ENCODE assay signal across 15 mouse cellular contexts in genomic region chr7:77812052-77812903, GRCm38 (mm10).
DNase-seq lines count a peak whose midpoint lies in the region; ATAC-seq and TF ChIP-seq lines count a peak whose summit lies in the region.
"Had no signal": no experiment of that assay in that cellular context is flagged by ENCODE, and none has a peak within 500 bp of the region (broad histone marks: within the 10 kb centered on the region; RNA-seq: fewer than 3 reads in every experiment).

No protein-coding gene starts in this region.

- TF ChIP-seq EP300 in stomach, postnatal 0 days (optimal IDR thresholded peaks at IDR 0.05): no peak

- ATAC-seq in hindbrain, embryonic 12.5 days (ENCODE audit: low FRiP score): peak; percentile 87
- ATAC-seq in hindbrain, embryonic 14.5 days (ENCODE audit: low FRiP score): no peak; the same call in 1 of the 2 replicates
- peak; percentile 75; the same call in 1 of the 2 replicates for ATAC-seq in forebrain, postnatal 0 days
- ATAC-seq in stomach, postnatal 0 days (ENCODE audit: low FRiP score, low TSS enrichment): no peak
- ATAC-seq in activated CD4-positive, CD25-positive, alpha-beta regulatory T cell, adult 4 months: no peak
- ATAC-seq: intestine, postnatal 0 days had no signal

- no peak overlapping the region for H3K4me2 ChIP-seq in hindbrain, embryonic 12.5 days (replicated peaks)
- no peak overlapping the region for H3K4me2 ChIP-seq in hindbrain, embryonic 14.5 days (replicated peaks)
- no peak overlapping the region for H3K4me2 ChIP-seq in forebrain, postnatal 0 days (ENCODE audit: low read depth)
- H3K4me2 ChIP-seq in stomach, postnatal 0 days (replicated peaks; ENCODE audit: low read depth): no peak overlapping the region
- H3K4me2 ChIP-seq: embryonic facial prominence, embryonic 13.5 days had no signal

- no peak overlapping the region for H3K9ac ChIP-seq in hindbrain, embryonic 12.5 days
- H3K9ac ChIP-seq in hindbrain, embryonic 14.5 days: no peak overlapping the region
- no peak overlapping the region for H3K9ac ChIP-seq in forebrain, postnatal 0 days
- no peak overlapping the region for H3K9ac ChIP-seq in stomach, postnatal 0 days (ENCODE audit: low read length)
- H3K9ac ChIP-seq: embryonic facial prominence, embryonic 13.5 days had no signal

- no peak for TF ChIP-seq CTCF in forebrain, postnatal 0 days (IDR thresholded peaks at IDR 0.05; ENCODE audit: low read depth)
- no peak for TF ChIP-seq CTCF in stomach, postnatal 0 days (IDR thresholded peaks at IDR 0.05; ENCODE audit: low read depth)

- peaks cover 8% of the 10 kb centered on the region for H3K4me1 ChIP-seq in hindbrain, embryonic 12.5 days
- H3K4me1 ChIP-seq in hindbrain, embryonic 14.5 days (replicated peaks; ENCODE audit: control insufficient read depth, insufficient read depth, low read length): no peaks in the 10 kb centered on the region
- H3K4me1 ChIP-seq in forebrain, postnatal 0 days (ENCODE audit: insufficient read depth): no peaks in the 10 kb centered on the region
- no peaks in the 10 kb centered on the region for H3K4me1 ChIP-seq in stomach, postnatal 0 days (replicated peaks; ENCODE audit: control insufficient read depth, insufficient read depth)
- H3K4me1 ChIP-seq: embryonic facial prominence, embryonic 13.5 days had no signal

- no peaks in the 10 kb centered on the region for H3K27me3 ChIP-seq in hindbrain, embryonic 12.5 days
- H3K27me3 ChIP-seq in hindbrain, embryonic 14.5 days (ENCODE audit: control insufficient read depth, insufficient read depth, low read length): no peaks in the 10 kb centered on the region
- H3K27me3 ChIP-seq in forebrain, postnatal 0 days (ENCODE audit: insufficient read depth, low read length): no peaks in the 10 kb centered on the region
- H3K27me3 ChIP-seq in stomach, postnatal 0 days (ENCODE audit: control insufficient read depth, insufficient read depth, low read length): no peaks in the 10 kb centered on the region
- H3K27me3 ChIP-seq: embryonic facial prominence, embryonic 13.5 days had no signal

- H3K4me3 ChIP-seq in hindbrain, embryonic 12.5 days: no peak overlapping the region
- no peak overlapping the region for H3K4me3 ChIP-seq in hindbrain, embryonic 14.5 days (replicated peaks; ENCODE audit: low read length)
- no peak overlapping the region for H3K4me3 ChIP-seq in forebrain, postnatal 0 days (ENCODE audit: low read depth, low read length)
- H3K4me3 ChIP-seq in stomach, postnatal 0 days (ENCODE audit: low read depth, low read length): no peak overlapping the region
- H3K4me3 ChIP-seq: embryonic facial prominence, embryonic 13.5 days; heart, adult 2 months had no signal

- WGBS in hindbrain, embryonic 12.5 days: 11% methylated on average over 2 of the region's 2 CpGs
- 7% methylated on average over 2 of the region's 2 CpGs for WGBS in hindbrain, embryonic 14.5 days
- 1% methylated on average over 2 of the region's 2 CpGs for WGBS in forebrain, postnatal 0 days
- 9% methylated on average over 2 of the region's 2 CpGs for WGBS in stomach, postnatal 0 days

- H3K36me3 ChIP-seq in hindbrain, embryonic 12.5 days: no peaks in the 10 kb centered on the region
- H3K36me3 ChIP-seq in hindbrain, embryonic 14.5 days (replicated peaks; ENCODE audit: control insufficient read depth, insufficient read depth): no peaks in the 10 kb centered on the region
- H3K36me3 ChIP-seq in forebrain, postnatal 0 days (ENCODE audit: insufficient read depth): no peaks in the 10 kb centered on the region
- H3K36me3 ChIP-seq in stomach, postnatal 0 days (ENCODE audit: control insufficient read depth, insufficient read depth, low read length): no peaks in the 10 kb centered on the region
- H3K36me3 ChIP-seq: embryonic facial prominence, embryonic 13.5 days had no signal

- H3K9me3 ChIP-seq in hindbrain, embryonic 12.5 days (replicated peaks): no peaks in the 10 kb centered on the region
- no peaks in the 10 kb centered on the region for H3K9me3 ChIP-seq in hindbrain, embryonic 14.5 days (ENCODE audit: control insufficient read depth, low read length)
- no peaks in the 10 kb centered on the region for H3K9me3 ChIP-seq in forebrain, postnatal 0 days (ENCODE audit: low read length)
- no peaks in the 10 kb centered on the region for H3K9me3 ChIP-seq in stomach, postnatal 0 days (ENCODE audit: control insufficient read depth, low read length)
- H3K9me3 ChIP-seq: embryonic facial prominence, embryonic 13.5 days had no signal

- DNase-seq in hindbrain, embryonic 14.5 days (ENCODE audit: low spot score): no peak
- peak; percentile 78 for DNase-seq in ES-CJ7 (ENCODE audit: low read depth, low spot score)
- DNase-seq in embryo, embryonic 11.5 days (ENCODE audit: low read depth, low spot score): peak; percentile 9
- peak; percentile 32 for DNase-seq in forebrain, postnatal 0 days
- no peak for DNase-seq in stomach, postnatal 0 days (ENCODE audit: low spot score)
- DNase-seq in gastrocnemius, postnatal 14 days: no peak
- DNase-seq: cerebellum, adult 8-10 months; heart, adult 2 months; heart, postnatal 10 days; lung, adult 2 months; thymus, adult 18-20 months had no signal

- no peak overlapping the region for H3K27ac ChIP-seq in hindbrain, embryonic 12.5 days
- no peak overlapping the region for H3K27ac ChIP-seq in hindbrain, embryonic 14.5 days
- H3K27ac ChIP-seq in forebrain, postnatal 0 days (ENCODE audit: low read depth, low read length): no peak overlapping the region
- H3K27ac ChIP-seq in stomach, postnatal 0 days (replicated peaks): no peak overlapping the region
- H3K27ac ChIP-seq: embryonic facial prominence, embryonic 13.5 days; heart, adult 2 months had no signal

- intact Hi-C loops in gastrocnemius, postnatal 14 days (cut with DNase I; ENCODE audit: low total_unique reads): no loop called here

Comparison
In these comparisons a context has a peak if more than half of its experiments do, and no peak if none do; other contexts are left out.
1. ATAC-seq: peak in hindbrain, embryonic 12.5 days (single experiment) and forebrain, postnatal 0 days (single experiment); none in hindbrain, embryonic 14.5 days (single experiment), stomach, postnatal 0 days (single experiment) and activated CD4-positive, CD25-positive, alpha-beta regulatory T cell, adult 4 months (single experiment).
2. DNase-seq: peak in ES-CJ7 (single experiment), embryo, embryonic 11.5 days (single experiment) and forebrain, postnatal 0 days (single experiment); none in hindbrain, embryonic 14.5 days (single experiment), stomach, postnatal 0 days (single experiment) and gastrocnemius, postnatal 14 days (single experiment).